Mouse (Mus musculus) intestine, embryonic 16.5 days (tissue): ENCODE results near the gene Akr1b7. TPM values are rescaled to one million over a fixed set of nuclear protein-coding genes. Genes with fewer than 3 reads are reported as not detected.

Source experiments
- ATAC-seq: fragments of 200-750 bp; cut with Nextera tagmentation; 2 replicates; pipeline ENCODE4 v1.8.0; 2017; ENCODE audit warnings: moderate TSS enrichment, moderate library complexity
- H3K27ac ChIP-seq: fragments of 300-500 bp; sonication (generic); 2 replicates; pipeline ENCODE4 v1.5.1; 2014; ENCODE audit warnings: mild to moderate bottlenecking, low read length
- H3K27me3 ChIP-seq: fragments of 300-500 bp; sonication (generic); replicated peaks from 2 replicates; pipeline ENCODE4 v1.6.1; 2014; ENCODE audit warnings: low read length, control low read depth, mixed read lengths; ENCODE audit not compliant: control insufficient read depth, insufficient read depth
- H3K36me3 ChIP-seq: fragments of 300-500 bp; sonication (generic); 2 replicates; pipeline ENCODE4 v1.6.1; 2014; ENCODE audit warnings: low read length, control low read depth; ENCODE audit not compliant: control insufficient read depth, insufficient read depth
- H3K4me1 ChIP-seq: fragments of 300-500 bp; sonication (generic); 2 replicates; pipeline ENCODE4 v1.6.1; 2014; ENCODE audit warnings: low read length, control low read depth, mixed read lengths; ENCODE audit not compliant: control insufficient read depth, insufficient read depth
- H3K4me2 ChIP-seq: fragments of 300-500 bp; sonication (generic); 2 replicates; pipeline ENCODE4 v1.6.1; 2014; ENCODE audit warnings: low read depth, low read length, control low read depth
- H3K4me3 ChIP-seq: fragments of 300-500 bp; sonication (generic); 2 replicates; pipeline ENCODE4 v1.5.1; 2014; ENCODE audit warnings: mild to moderate bottlenecking, low read length
- H3K9ac ChIP-seq: fragments of 300-500 bp; sonication (generic); 2 replicates; pipeline ENCODE4 v1.6.1; 2014; ENCODE audit warnings: low read depth, low read length
- H3K9me3 ChIP-seq: fragments of 300-500 bp; sonication (generic); 2 replicates; pipeline ENCODE4 v1.6.1; 2016; ENCODE audit warnings: low read length, control low read depth; ENCODE audit not compliant: control insufficient read depth
- WGBS: fragments of 180-500 bp; shearing (Covaris S2); extraction: QIAGEN DNeasy Blood & Tissue Kit; methylation state at CpG from one replicate; pipeline ENCODE4 v1.1.7; 2014; 5-methylcytosine and 5-hydroxymethylcytosine counted together
- polyA plus RNA-seq: library from polyadenylated mRNA; unstranded; fragments of >200 nt; fragmentation: Nextera tagmentation; extraction: Ambion mirVana; gene quantifications from 2 replicates; pipeline ENCODE4 v1.2.1, GENCODE M21; 2015

The Akr1b7 gene
- polyA plus RNA-seq, 1 experiment from 2014 or later = 39.6 TPM

- H3K9me3 ChIP-seq = no peaks in the 10 kb centered on the region
Measured at GRCm38 (mm10) chr6:34459456-34459855, 47.3 kb downstream of the Akr1b7 start.

GRCm38 (mm10) chr6:34460651-34461050, 48.5 kb downstream of the Akr1b7 start:
- Histone ChIP-seq H3K9me3 (no peaks in the 10 kb centered on the region), H3K4me1 (no peaks in the 10 kb centered on the region), H3K4me3 (no peak overlapping the region), H3K9ac (no peak overlapping the region), H3K36me3 (no peaks in the 10 kb centered on the region), H3K27me3 (no peaks in the 10 kb centered on the region; the same call in 1 of the 2 replicates), H3K27ac (no peak overlapping the region), H3K4me2 (no peak overlapping the region)
- no peak for ATAC-seq
- WGBS = 50% methylated on average over 4 of the region's 4 CpGs

More at GRCm38 (mm10) chr6:34459456-34459855, 47.3 kb downstream of the Akr1b7 start:
- H3K27ac ChIP-seq = no peak overlapping the region
- H3K4me1 ChIP-seq = no peaks in the 10 kb centered on the region
- H3K4me2 ChIP-seq = no peak overlapping the region
- no peaks in the 10 kb centered on the region for H3K36me3 ChIP-seq
- ATAC-seq = no peak
- H3K4me3 ChIP-seq = no peak overlapping the region
- no peak overlapping the region for H3K9ac ChIP-seq
- no peaks in the 10 kb centered on the region; the same call in 1 of the 2 replicates for H3K27me3 ChIP-seq

- no peaks in the 10 kb centered on the region for H3K36me3 ChIP-seq
- H3K4me1 ChIP-seq = no peaks in the 10 kb centered on the region
- no peaks in the 10 kb centered on the region for H3K9me3 ChIP-seq
- H3K4me2 ChIP-seq = no peak overlapping the region
- no peak overlapping the region for H3K4me3 ChIP-seq
- no peak overlapping the region for H3K9ac ChIP-seq
- 86% methylated on average over 4 of the region's 4 CpGs for WGBS
- H3K27ac ChIP-seq = no peak overlapping the region
- no peaks in the 10 kb centered on the region for H3K27me3 ChIP-seq
- ATAC-seq = no peak
Measured at GRCm38 (mm10) chr6:34463582-34463981, 51.4 kb downstream of the Akr1b7 start.

GRCm38 (mm10) chr6:34471434-34472110, 59.4 kb downstream of the Akr1b7 start:
- no peak overlapping the region for H3K4me3 ChIP-seq

More at GRCm38 (mm10) chr6:34471434-34472110, 59.4 kb downstream of the Akr1b7 start:
- WGBS = 75% methylated on average over 12 of the region's 12 CpGs
- Histone ChIP-seq H3K27me3 (no peaks in the 10 kb centered on the region), H3K36me3 (no peaks in the 10 kb centered on the region), H3K9me3 (no peaks in the 10 kb centered on the region), H3K4me1 (peaks cover under 1% of the 10 kb centered on the region; the same call in 1 of the 2 replicates), H3K9ac (no peak overlapping the region), H3K4me2 (no peak overlapping the region), H3K27ac (no peak overlapping the region)
- ATAC-seq = no peak

Other genes with a start within 250 kb of the Akr1b7 start
- gene Slc35b4, start 235.2 kb upstream of the Akr1b7 start, polyA plus RNA-seq = 34.4 and 38.6 TPM in 2 replicates
- 110 and 125 TPM in 2 replicates for gene Akr1b3, start 94.9 kb upstream of the Akr1b7 start, polyA plus RNA-seq
- gene Akr1b8, start 58.2 kb upstream of the Akr1b7 start, polyA plus RNA-seq = 3.3 and 4.8 TPM in 2 replicates
- 13.9 and 16.0 TPM in 2 replicates for gene Akr1b10, start 28.1 kb upstream of the Akr1b7 start, polyA plus RNA-seq
- 49.3 and 54.4 TPM in 2 replicates for gene Bpgm, start 63.9 kb downstream of the Akr1b7 start, polyA plus RNA-seq
- gene Cald1, start 186.2 kb downstream of the Akr1b7 start, polyA plus RNA-seq = 283 and 336 TPM in 2 replicates